Mouse (Mus musculus) gastrocnemius, adult 2 months (tissue): Measurements from ENCODE around the gene Llph. TPM values are rescaled to one million over a fixed set of nuclear protein-coding genes. Genes with fewer than 3 reads are reported as not detected.
"Not testable (repeated sequence)": the region's sequence is repeated elsewhere in the genome, so short reads cannot be mapped to it uniquely, and the experiment has no call there.

Experiments
- DNase-seq: peaks from one replicate; pipeline ENCODE4 v3.0.0; 2022
- H3K27ac ChIP-seq: fragments of 200-600 bp; 2 replicates; pipeline ENCODE4 v1.8.1; 2022; ENCODE audit warnings: mild to moderate bottlenecking
- H3K4me3 ChIP-seq: fragments of 200-600 bp; 2 replicates; pipeline ENCODE4 v1.8.1; 2022; ENCODE audit warnings: mild to moderate bottlenecking, moderate library complexity
- CTCF ChIP-seq: fragments of 200-600 bp; IDR thresholded peaks from 2 replicates; pipeline ENCODE4 v1.8.1; 2022; ENCODE audit warnings: antibody characterized with exemption, mild to moderate bottlenecking, moderate library complexity
- intact Hi-C: fragments of 180-260 bp; cut with DNase I; formaldehyde crosslinking; loops from one replicate; pipeline ENCODE4 v1.15.1; 2025
- total RNA-seq, 2 experiments: library from RNA; stranded (reverse); gene quantifications; 2 replicates each; pipeline ENCODE4 v1.2.3; 2021

Llph gene
- total RNA-seq, 2 experiments from 2014 or later: 17.0 to 17.2 TPM

DNA sequence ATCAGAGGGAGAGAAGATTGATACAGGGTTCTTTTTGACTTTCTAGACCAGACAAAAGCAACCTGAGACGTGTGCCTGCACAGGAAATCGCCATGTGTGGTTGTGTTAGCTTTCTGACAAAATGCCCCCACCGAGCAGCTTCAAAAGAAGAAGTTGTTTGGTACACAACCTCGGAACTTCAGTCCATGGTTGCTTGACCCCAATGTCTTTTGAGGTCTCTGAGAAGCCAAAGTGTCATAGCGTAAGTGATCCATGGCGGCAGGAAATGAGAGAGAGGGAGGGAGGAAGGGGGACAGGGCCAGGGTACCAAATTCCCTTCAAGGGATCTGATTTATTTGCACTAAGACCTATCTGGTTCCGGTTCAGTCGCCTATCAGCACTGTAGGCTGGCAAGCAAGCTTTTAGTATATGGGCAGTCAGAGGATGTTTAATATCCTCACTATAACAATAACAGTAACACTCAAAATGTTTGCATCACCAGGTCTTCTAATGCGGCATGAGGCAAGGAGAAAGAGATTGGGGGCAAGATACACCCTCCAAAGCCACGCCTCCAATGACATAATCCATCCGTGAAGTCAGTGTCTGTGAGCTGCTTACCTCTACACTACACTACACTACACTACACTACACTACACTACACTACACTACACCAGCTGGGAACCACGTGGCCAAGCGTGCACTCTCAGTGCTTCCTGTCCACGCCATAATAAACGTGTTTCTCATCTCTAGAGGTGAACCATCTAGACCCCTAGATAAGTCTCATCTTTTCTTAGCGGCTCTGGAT is 24.2 kb upstream of the Llph start:
- DNase-seq: no peak
- H3K27ac ChIP-seq: peak overlapping the region; percentile 92
- intact Hi-C loops: loop anchor here (2.0 kb wide), 1 partner anchor 20 kb away; no protein-coding TSS in a partner anchor
- peak overlapping the region; percentile 89 for H3K4me3 ChIP-seq
- TF ChIP-seq CTCF: no peak

DNA sequence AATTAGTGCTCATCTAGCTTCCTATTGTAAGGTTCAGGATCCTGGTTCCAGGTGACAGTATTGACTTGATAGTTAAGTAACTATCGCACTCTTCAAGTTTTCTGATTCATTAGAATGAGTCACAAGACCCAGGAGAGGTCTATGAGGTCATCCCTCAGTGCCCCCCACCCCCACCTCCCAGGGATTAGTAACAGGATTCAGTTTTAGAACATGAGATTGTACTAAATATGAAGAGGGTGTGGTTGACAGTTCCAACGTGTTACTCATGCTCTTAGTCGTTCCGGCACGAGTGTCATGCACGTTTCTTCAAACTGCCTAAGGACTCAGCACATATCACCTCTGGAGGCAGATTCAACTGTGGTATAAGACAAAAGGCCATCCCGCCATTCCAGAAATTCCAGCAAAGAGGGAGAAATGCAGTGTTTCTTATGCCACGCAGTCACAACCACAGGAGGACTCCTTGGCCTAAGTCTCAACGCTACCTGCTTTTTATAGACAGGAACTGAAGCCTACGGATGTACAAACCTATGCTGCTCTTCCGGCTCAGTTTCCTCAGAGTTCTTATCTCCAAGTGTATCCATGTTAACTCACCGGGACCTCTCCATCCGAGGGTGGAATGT is 22.2 kb upstream of the Llph start:
- no peak overlapping the region for H3K27ac ChIP-seq
- no peak for TF ChIP-seq CTCF
- intact Hi-C loops: loop anchor here (5.0 kb wide), 1 partner anchor 92 kb away; the partner anchor contains the start of gene Helb

DNA sequence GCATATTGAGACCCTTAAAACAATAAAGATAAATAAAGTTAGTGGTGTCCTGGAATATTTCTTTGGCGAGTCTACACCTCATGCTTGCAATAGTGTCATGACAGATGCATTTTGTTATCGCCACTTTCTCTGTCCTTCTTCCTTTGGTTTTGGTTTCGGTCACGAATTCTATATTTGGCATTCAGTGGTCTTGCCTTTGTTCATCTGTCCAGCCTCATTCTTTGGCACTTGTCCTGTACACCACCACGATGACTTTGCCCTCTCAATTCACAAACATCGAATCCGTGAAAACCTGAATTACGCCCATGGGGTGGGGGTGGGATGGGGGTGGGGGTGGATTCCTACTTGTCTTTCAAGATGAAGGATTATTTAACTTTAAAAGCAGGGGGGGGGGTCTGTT is 18.9 kb upstream of the Llph start:
- Histone ChIP-seq H3K27ac (no peak overlapping the region), H3K4me3 (no peak overlapping the region)
- intact Hi-C loops: loop anchor here (2.0 to 5.0 kb wide), 2 partner anchors 19 to 96 kb away; partner anchors contain the start of genes Helb and Llph
- no peak for TF ChIP-seq CTCF
- DNase-seq: no peak

More for the DNA sequence above, 22.2 kb upstream of the Llph start:
- no peak overlapping the region for H3K4me3 ChIP-seq
- no peak for DNase-seq

DNA sequence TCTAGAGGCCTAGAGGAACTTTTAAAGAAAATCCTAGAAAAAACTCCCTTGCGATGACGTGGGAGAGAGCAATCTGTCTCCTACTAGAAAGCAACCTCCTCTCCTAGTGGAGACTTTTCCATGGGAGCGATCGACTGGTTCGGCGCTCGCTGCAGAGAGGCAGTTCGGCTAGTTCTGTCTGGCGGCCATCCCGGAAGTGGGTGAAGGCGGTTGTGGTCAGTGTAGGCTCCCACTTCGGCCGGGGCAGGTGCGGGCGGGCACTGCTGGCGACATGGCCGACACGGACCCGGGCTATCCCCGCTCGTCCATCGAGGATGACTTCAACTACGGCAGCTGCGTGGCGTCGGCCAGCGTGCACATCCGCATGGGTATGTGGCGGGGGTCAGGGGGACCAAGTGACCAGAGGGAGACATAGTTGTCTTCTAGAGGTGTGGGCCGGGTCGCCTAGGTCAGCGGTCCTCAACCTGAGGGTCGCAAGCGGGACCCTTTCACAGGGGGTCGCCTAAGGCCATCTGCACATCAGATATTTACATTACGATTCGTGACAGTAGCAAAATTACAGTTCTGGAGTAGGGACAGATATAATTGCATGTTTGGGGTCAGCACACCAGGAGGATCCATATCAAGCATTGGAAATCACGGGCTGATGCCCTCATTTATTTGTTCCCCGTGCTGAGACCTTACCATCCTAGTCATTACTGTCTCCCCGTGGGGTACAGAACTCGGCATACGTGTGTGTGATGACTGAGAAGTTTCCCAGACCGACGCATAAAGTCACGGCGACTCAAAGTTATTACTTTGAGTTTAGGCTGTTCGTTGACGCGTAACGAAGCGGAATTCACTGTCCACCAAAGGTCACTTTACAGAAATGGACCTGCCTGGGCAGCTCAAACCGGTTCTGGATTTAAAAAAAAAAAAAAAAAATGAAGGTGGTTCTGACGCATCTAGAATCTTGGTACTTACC is 18.0 kb upstream of the Llph start:
- peak overlapping the region; percentile 73 for H3K4me3 ChIP-seq
- peak; percentile 94 for DNase-seq
- TF ChIP-seq CTCF: peak; percentile 58
- peak overlapping the region; percentile 85 for H3K27ac ChIP-seq
- intact Hi-C loops: loop anchor here (2.0 to 5.0 kb wide), 2 partner anchors 18 to 97 kb away; partner anchors contain the start of genes Helb and Llph

DNA sequence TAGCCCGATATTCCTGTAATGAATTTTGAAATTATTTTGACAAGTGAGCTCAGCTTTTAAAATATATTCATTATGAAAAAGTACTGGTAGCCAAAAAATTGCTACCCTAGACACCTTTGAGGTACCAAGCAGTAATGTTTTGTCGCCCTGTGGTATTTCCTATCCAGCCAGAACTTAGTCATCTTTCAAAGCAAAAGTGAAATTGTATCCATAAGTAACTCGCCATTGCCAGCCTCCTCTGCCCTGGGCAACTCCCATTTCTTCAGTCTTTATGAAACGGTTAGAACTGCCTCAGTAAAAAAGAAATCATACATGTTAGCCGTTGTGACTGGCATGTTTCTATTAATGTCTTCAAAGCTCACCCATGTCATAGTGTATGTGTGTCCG is 17.3 kb upstream of the Llph start:
- DNase-seq: no peak
- peak overlapping the region; percentile 73 for H3K4me3 ChIP-seq
- TF ChIP-seq CTCF: no peak
- intact Hi-C loops: loop anchor here (2.0 to 5.0 kb wide), 2 partner anchors 17 to 97 kb away; partner anchors contain the start of genes Helb and Llph
- H3K27ac ChIP-seq: peak overlapping the region; percentile 85

DNA sequence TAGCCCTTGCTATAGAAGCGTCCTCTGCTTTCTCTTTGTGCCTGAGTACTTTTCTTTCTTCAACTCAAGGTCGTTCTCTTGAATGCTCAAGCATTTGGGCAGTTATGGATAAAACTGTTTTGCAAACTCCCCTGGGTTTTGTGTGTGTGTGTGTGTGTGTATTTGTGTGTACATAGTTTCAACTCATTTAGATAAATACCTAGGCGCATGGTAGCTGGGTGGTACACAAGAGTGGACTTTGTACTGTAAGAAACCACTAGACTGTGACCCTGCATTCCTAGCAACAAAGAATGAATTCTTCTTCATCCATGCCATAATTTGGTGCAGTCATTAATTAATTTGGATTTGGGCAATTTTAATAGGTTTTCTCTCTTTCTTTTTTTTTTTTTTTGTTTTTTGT is 16.8 kb upstream of the Llph start:
- no peak for TF ChIP-seq CTCF
- H3K4me3 ChIP-seq: peak overlapping the region; percentile 73

DNA sequence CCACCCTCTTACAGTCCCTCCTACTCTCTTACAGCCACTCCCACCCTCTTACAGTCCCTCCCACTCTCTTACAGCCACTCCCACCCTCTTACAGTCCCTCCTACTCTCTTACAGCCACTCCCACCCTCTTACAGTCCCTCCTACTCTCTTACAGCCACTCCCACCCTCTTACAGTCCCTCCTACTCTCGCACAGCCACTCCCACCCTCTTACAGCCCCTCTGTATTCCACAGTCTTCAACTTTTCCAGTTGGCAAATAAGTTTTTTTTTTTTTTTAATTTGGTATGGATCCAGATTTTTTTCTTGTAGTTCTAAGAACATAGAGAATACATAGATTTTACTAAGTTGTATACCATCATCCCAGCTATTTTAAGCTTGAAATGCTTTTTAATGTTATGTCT is 9.8 kb upstream of the Llph start:
- DNase-seq, H3K4me3 ChIP-seq, H3K27ac ChIP-seq, intact Hi-C loops: not testable (repeated sequence)

More for the DNA sequence above, 16.8 kb upstream of the Llph start:
- H3K27ac ChIP-seq: peak overlapping the region; percentile 85; the same call in 1 of the 2 replicates
- intact Hi-C loops: no loop called here
- no peak for DNase-seq

DNA sequence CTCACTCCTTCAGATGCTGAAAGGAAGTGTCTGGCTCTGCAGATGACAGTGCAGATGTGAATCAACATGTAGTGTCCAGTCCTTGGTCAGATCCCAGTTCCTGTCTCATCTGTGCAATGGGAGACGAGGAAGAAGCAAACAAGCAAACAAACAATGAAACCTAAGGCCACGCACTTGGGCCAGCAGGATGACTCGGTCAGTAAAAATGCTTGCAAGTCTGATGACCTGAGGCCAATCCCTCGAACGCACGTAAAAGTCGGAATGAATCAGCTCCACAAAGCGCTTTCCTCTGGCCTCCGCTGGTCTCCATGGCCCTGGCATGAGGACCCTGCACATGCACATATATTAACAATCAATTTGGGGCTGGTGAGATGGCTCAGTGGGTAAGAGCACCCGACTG is 7.9 kb upstream of the Llph start:
- no peak for TF ChIP-seq CTCF
- intact Hi-C loops: no loop called here
- H3K27ac ChIP-seq: no peak overlapping the region
- H3K4me3 ChIP-seq: no peak overlapping the region
- DNase-seq: no peak

DNA sequence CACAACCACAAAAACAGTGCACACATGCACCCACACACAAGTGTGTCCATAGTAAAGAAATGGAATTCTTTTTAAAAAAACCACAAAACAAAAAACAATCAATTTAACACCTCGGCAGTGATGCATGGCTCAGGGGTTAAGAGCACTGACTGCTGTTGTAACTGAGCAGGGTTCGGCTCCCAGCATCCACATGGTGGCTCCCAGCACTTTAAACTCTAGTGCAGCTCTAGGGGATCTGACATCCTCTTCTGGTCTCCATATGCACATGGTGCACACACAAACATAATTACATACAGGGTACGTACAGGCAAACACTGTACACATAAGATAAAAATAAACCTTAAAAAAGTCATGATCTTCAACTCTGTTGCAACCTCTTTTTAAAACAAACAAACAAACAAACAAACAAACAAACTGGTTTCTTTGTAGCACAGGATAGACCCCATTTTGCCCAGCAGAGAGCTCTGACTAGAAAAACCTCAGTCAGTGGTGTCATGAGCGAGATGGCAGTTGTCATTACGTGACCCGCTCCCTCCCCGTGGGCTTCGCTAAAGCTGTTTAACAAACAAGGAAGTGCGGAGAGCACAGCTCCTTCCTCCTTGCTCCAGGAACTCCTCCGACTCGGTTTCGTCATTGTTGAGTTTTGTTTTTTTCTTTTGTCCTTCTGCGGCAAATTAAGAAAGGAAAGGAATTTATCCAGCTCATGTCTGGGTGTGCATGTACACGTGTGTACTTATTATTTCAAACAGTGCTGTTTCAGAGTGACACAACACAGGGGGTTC is 7.1 kb upstream of the Llph start:
- Histone ChIP-seq H3K4me3 (peak overlapping the region; percentile 3; the same call in 1 of the 2 replicates), H3K27ac (peak overlapping the region; percentile 20; the same call in 1 of the 2 replicates)
- no peak for DNase-seq
- intact Hi-C loops: no loop called here
- no peak for TF ChIP-seq CTCF

DNA sequence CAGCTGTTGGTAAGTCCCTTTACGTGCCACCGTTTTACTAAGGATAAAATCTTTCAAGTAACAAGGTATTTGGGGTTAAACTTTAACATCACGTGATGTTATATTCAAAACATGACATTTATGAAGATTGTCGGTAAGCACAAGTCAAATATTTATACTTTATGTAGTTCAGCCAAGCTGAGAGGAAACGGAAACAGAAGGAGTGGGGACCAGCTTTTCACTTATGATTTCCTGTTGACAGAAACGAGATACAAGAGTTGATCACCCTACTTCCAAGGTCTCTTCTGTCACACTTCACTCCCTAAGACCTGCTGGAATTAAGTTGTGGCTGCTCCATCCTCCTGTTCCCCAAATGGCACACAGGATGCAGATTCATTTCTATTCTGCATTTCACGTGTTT is 6.1 kb upstream of the Llph start:
- DNase-seq: no peak
- TF ChIP-seq CTCF: no peak
- intact Hi-C loops: no loop called here
- no peak overlapping the region for H3K4me3 ChIP-seq
- H3K27ac ChIP-seq: no peak overlapping the region

DNA sequence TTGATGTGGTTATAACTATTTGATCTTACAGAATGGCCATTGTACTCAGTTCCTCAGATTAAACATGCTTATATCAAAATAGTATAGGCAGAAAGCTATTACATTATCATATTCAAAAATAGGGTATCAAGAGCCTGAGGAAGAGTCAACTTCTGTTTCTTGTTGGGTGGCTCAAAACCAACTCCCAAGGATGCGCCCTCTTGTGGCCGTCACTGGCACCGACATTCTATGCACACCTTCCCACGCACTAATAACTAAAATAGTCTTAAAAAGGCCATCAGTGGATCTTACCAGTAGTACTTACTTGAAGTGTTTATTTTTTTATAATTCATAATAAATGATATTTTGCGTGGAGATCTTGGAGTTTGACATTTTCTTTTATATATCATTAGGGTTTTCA is 4.8 kb downstream of the Llph start:
- peak; percentile 75 for DNase-seq
- peak; percentile 86 for TF ChIP-seq CTCF
- intact Hi-C loops: loop anchor here (5.0 kb wide), 1 partner anchor 436 kb away; no protein-coding TSS in a partner anchor
- Histone ChIP-seq H3K4me3 (no peak overlapping the region), H3K27ac (no peak overlapping the region)
